Mouse (Mus musculus) thymus, postnatal 4 days (tissue): ENCODE results near the gene Nxph3.
A peak's percentile ranks its signal among the peaks of the same experiment; 100 is the strongest.

Experiments used
- DNase-seq: peaks from one replicate; pipeline ENCODE4 v3.0.0; 2021

Nxph3 gene

GRCm38 (mm10) chr11:95514298-95514861 lies at the start of gene Nxph3:
Gene Nxph3 (minus strand): TSS chr11:95514570.
- DNase-seq: peak; percentile 79

- no peak for DNase-seq
Measured at GRCm38 (mm10) chr11:95563849-95564248, 49.5 kb upstream of the Nxph3 start.

GRCm38 (mm10) chr11:95560773-95561172 lies 46.4 kb upstream of the Nxph3 start:
- DNase-seq: no peak

- no peak for DNase-seq
Measured at GRCm38 (mm10) chr11:95559761-95560160, 45.4 kb upstream of the Nxph3 start.

- DNase-seq: no peak
Measured at GRCm38 (mm10) chr11:95557719-95558118, 43.3 kb upstream of the Nxph3 start.

GRCm38 (mm10) chr11:95557032-95557431 lies 42.7 kb upstream of the Nxph3 start:
- no peak for DNase-seq

GRCm38 (mm10) chr11:95555279-95555678 lies 40.9 kb upstream of the Nxph3 start:
- DNase-seq: no peak

GRCm38 (mm10) chr11:95550301-95551021 lies 36.1 kb upstream of the Nxph3 start:
- no peak for DNase-seq

GRCm38 (mm10) chr11:95546021-95546782 lies 31.8 kb upstream of the Nxph3 start:
- no peak for DNase-seq

- DNase-seq: no peak
Measured at GRCm38 (mm10) chr11:95544546-95545327, 30.4 kb upstream of the Nxph3 start.

- DNase-seq: peak; percentile 39
Measured at GRCm38 (mm10) chr11:95540637-95541385, 26.4 kb upstream of the Nxph3 start.

GRCm38 (mm10) chr11:95538378-95539104 lies 24.2 kb upstream of the Nxph3 start:
- peak; percentile 20 for DNase-seq

- DNase-seq: peak; percentile 93
Measured at GRCm38 (mm10) chr11:95533484-95534160, 19.3 kb upstream of the Nxph3 start.

- no peak for DNase-seq
Measured at GRCm38 (mm10) chr11:95532353-95533072, 18.1 kb upstream of the Nxph3 start.

- DNase-seq: no peak
Measured at GRCm38 (mm10) chr11:95528231-95528630, 13.9 kb upstream of the Nxph3 start.

GRCm38 (mm10) chr11:95527307-95527706 lies 12.9 kb upstream of the Nxph3 start:
- no peak for DNase-seq

- DNase-seq: peak; percentile 84
Measured at GRCm38 (mm10) chr11:95521563-95521962, 7.2 kb upstream of the Nxph3 start.

GRCm38 (mm10) chr11:95520456-95521072 lies 6.2 kb upstream of the Nxph3 start:
- peak; percentile 95 for DNase-seq

GRCm38 (mm10) chr11:95519996-95520395 lies 5.6 kb upstream of the Nxph3 start:
- no peak for DNase-seq

GRCm38 (mm10) chr11:95519299-95519698 lies 4.9 kb upstream of the Nxph3 start:
- no peak for DNase-seq
